Mouse (Mus musculus): ENCODE data around the gene Kctd17.

Kctd17 gene

DNA sequence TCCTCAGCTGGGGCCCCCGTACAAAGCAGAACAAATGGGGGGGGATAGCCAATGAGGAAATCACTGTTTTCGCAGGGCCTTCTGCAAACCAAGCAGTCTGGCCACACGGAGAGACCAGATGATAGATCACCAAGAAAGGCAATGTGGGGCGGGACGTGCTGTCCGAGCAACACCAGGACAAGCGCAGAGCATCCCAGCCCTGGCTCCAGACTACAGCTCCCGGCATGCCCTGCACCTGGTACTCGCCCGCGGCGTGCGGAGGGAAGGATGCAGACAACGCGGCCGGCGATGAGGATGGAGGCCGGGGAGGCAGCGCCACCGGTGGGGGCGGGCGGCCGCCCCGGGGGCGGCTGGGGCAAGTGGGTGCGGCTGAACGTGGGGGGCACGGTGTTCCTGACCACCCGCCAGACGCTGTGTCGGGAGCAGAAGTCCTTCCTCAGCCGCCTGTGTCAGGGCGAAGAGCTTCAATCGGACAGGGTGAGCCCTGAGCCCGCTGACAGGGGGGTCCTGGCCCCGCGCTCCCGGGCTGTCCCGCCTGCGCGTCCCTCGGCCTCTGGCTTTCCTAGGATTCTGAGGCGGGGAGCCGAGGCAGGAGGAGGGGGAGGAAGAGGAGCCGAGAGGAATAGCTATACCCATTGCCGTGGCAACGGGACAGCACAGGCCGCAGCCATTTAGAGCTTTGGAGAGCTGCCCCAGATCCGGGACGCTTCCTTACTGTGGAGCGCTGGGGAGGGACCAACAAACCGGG lies at the start of gene Kctd17:
Gene Kctd17, plus strand, starts transcription at position 174 of the 748 bp plus-strand sequence.
- peak; percentile 79 for DNase-seq (ENCODE audit: low spot score)

DNA sequence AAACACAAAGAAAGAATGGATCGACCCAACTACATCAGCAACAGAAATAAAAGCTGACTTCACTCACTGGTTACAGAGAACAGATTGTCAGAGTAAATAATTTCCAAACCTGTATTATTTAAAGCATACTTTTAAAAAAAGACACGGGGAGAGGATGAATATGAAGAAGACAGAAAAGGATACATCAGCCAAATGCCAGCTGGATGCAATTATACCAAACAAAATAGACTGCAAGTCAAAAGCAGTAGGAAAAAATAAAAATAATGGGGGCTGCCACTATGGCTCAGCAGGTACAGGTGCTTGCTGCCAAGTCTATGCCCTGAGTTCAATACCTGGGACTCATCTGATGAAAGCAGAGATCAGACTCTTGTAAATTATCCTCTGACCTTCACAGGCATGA lies 48.2 kb upstream of the Kctd17 start:
- no peak for DNase-seq (ENCODE audit: low spot score)

DNA sequence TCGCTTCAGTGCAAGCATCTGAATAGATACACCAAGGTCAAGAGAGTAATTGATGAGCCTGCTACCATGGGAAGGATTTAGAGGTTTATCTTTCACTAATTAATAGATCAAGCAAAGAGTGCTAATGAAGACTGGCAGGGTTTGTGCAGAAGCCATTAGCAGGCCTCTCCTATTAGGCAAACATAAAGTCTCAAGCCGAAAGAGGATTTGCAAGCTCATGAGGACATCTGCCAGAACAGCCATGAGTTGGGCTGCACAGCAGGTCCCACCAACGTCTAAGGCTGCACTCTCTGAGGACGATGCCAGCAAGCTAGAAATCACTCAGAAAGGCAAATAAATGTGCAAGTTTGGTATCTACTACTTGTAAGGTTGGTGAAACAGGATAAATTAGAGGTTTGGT lies 47.6 kb upstream of the Kctd17 start:
- no peak for DNase-seq (ENCODE audit: low spot score)

DNA sequence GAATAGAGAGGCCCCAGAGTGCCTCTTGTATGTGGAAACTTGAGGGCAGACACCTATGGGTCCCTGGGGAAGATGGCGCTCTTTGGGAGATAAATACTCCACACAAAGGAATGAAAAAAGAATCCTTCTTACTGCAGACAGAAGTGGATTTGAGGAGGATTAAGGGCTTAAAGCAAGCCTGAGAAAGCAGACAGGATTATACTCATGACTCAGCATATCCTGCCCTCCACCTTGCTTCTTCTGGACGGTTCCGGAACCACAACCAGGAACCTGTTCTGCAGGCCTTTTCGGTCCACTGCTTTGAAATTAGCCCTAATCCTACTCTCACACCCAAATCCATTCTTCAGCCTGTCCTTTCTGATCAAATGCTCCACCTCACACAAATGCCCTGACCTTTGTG lies 46.2 kb upstream of the Kctd17 start:
- no peak for DNase-seq (ENCODE audit: low spot score)

DNA sequence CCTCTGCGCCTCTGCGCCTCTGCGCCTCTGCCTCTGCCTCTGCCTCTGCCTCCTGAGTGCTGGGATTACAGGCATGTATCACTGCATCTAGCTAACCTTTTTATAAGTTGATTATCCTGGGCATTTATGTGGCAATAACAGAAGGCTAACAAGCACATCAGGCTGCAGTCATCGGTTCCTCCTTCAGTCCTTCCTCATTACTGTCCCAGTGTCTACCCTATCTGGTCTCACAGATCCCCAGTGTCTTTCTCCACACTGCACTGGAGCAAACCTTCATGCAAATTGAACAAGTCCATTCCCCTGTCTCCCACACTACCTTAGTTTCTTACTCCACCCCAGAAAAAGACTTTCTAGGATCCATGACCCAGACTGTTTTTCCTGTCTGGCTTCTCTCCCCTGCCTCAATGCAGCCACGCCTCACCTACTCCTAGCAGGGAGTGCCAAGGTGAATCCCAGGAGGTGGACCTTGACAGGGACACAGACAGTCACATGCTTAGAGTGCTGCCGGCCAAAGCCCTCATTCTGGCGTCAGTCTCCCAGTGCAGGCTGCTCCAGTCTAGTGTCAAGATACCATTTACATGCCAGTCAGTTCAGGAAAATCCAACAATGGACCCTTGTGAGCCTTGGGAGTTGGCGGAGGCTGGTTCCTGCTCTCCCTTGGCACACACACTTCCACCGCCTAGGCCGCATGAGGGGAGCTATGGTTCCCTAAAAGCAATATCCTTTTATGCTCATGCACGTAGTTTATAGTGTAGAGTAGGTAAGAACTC lies 44.7 kb upstream of the Kctd17 start:
- peak; percentile 45 for DNase-seq (ENCODE audit: low spot score)

DNA sequence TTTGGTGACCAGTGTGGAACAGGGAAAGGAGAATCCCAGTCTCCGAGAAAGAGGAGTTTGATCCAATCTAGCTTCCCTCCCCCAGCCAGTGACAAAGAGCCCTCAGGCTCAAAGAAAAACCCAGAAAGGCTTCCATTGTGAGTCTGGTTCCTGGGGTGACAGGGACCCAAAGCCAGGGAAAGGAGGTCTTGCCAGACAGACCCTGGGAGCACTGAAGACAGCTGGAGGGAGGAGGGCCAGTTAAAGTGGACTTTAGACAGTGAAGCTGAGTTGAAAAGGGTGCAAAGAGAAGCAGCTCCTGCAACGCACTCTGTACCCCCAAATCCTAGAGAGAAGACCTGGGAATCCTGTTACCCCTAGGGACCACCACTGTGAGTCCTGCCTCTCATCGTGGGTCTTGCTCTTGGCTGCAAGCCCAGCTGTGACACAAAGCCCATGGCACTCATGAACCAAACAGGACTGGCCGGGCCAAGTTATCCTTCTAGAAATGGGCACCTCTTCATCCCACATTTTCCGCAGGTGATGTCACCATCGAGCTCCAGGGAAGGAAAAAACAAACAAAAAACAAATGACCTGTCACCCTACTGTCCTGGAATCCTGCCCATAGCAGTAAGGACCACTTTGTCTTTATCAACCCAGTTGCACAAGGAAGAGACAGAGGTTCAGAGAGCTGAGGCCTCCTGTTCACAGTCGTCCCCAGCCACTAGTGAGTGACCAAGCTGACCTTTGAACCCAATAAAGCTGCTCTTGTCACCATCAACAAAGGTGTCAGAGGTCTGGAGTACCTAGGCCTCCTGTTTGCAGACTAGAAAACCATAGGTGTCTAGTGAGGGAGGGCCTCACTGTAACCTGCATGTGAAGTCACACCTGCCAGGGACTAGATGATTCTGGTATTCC lies 43.9 kb upstream of the Kctd17 start:
- no peak for DNase-seq (ENCODE audit: low spot score)

DNA sequence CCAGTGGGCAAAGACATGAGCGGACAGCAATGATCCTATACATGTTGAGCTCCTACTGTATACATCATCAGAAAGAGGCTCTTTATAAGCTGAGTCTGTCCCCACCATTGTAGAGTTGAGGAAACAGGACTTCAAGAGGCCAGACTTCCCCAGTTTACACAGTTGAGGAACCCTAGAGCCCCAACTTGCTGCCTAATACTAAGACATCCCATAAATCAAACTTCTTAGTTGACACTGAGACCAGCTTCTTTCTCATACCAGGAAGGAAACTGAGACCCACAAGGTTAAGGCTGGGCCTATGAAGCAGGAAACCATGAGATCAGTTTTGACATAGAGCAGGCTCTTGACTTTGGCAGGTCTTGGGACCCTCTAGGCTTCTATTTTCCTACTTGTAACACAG lies 42.8 kb upstream of the Kctd17 start:
- DNase-seq (ENCODE audit: low spot score) = no peak

DNA sequence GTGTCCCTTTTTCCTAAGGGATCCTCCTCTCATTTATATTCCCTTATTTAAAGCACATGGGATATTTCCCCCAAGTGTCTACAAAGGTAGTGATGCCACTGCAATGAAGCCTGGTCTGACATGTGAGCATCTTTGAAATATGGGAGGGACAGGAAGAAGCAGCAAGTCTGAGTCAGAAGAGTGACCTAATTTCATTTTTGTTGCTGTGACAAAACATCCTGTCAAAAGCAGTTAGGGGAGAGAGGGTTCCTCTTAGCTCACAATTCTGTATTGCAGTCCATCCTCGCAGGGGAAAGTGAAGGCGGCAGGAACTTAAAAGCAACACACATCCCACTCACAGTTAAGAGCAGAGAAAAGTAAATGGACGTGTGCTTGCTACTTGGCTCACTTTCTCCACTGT lies 37.5 kb upstream of the Kctd17 start:
- DNase-seq (ENCODE audit: low spot score) = no peak

DNA sequence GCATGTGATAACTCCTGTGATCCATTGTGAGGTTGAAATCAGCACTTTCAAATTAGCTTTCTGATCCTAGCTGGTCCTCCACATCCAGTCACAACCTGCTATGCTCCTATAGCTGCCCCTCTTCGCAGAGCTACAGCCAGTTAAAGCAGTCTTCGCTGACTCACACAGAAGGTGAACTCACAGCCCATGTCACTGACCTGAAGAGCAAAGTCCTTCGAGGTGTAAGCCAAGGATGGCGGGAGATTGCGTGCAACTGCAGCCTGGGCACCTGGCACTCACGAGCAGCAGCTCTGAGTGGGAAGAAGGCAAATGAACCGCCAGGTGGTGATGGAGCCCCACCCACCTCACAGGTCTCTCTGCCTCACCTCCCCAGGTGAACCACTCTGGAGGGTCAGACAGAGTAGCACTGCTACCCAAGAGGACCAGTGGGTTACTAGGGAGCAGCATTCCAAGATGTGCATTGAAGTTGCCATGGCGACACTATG lies 32.8 kb upstream of the Kctd17 start, which contains the start of gene Tex33:
Gene Tex33, minus strand, starts transcription at position 435 of the 485 bp plus-strand sequence.
- no peak for DNase-seq (ENCODE audit: low spot score)

DNA sequence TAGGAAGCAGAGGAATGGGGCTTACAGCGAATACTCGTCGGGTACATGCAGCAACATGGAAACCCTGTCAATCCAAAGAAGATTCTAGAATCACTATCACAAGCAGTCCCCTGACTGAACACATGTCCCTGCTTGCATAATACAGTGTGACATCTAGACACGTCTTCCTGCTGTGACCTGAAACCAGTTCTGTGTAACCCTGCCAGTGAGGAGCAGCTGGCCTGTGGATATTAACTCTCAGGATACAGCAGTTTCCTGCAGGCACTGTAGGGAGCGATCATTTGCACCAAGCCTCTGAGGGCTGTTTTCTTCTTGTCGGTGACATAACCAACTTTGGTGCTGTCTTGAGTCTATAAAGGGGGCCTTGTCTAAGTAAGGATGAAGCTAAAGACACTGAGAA lies 27.0 kb upstream of the Kctd17 start:
- DNase-seq (ENCODE audit: low spot score) = no peak

DNA sequence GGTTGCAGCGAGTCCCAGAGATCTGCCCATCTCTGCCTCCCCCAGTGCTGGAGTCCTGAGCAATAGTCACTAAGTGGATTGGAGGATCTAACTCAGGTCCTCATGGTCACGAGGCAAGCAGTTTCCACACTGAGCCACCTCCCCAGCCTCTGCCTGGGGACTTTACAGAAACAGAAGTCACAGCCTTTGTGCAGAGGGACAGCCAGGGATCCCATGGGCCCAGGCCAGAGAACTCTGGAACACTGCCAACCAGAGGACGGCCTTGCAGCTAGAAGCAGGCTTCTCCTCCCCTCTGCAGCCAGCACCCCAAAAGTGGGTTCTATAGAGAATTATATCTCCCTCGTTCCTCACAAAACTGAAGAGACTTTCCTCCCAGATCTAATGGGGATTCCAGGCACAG lies 26.4 kb upstream of the Kctd17 start:
- DNase-seq (ENCODE audit: low spot score) = peak; percentile 68

DNA sequence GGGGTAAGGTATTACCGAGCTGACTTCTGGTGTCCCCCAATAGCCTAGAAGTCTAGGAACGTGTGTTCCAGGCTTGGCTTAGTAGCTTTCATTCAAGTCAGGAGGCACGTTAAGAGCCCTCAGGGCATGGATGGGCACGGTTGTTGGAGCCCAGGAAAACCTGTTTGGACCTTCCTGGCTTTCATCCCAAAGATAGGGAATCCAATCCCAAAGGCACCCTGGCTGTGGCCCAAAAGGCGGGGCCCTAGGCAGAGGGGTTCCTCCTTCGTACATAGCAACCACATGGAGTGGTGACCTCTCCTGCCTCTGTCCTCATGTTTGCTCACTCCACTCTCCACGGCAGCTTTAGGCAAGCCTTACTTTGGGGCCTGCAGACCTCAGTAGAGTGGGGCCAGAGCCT lies 25.9 kb upstream of the Kctd17 start:
- peak; percentile 67 for DNase-seq (ENCODE audit: low spot score)

DNA sequence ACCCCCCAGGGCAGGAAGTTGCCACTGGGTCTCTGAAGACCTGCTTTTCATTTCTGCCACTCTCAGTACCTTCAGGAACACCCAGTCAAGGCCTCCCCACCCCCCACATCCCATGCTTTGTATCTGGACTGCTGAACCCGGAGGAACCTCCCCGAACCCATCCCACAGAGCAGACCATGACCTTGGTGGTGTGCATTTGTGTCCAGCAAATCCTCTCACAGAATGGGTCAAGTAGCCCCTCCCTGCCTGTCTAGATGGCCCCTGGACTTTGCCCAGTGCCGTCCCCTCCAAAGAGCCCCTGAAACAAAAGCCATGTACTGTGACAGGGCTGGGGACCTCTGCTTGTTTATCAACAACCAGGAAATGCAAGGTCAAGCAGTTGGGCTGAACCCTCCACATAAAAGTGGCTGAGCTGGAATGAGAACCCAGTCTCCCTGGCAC lies 25.0 kb upstream of the Kctd17 start:
- DNase-seq (ENCODE audit: low spot score) = peak; percentile 81

DNA sequence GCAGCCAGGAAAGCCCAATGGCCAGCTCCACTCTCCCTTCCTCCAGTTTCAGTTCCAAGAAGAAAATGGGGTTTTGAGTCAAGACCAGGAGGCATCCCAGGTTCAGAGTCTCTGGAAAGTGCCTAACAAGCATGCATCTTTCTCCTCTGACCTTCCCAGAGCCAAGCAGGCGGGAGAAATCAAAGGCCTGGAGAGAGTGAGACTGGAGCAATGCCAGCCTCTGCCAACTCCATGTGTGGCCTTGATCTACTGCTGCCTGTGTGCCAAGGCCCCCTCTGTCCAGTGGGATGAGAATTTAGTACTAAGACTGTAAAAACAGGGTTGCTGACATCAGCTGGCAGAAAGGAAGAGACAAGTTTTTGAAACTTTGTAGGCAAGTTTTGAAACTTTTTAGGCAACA lies 24.5 kb upstream of the Kctd17 start:
- DNase-seq (ENCODE audit: low spot score) = peak; percentile 82

DNA sequence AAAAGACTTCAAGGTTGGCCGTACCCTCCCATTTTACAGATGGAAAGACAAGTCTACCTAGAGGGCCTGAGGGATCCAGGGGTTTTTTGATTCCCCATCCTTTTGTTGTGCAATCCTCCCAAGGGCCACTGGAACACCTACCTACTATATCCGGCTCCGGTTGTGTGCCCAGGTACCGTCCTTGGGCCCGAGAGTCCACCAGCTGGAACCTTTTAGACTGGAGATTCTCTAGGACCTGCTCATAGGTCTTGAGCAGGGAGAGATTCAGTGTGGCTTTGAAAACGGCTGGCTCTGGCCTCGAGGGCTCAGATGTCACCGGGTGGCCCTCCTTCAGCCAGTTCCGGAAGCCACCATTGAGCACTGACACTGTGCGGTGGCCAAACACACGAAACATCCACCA lies 23.3 kb upstream of the Kctd17 start:
- no peak for DNase-seq (ENCODE audit: low spot score)

DNA sequence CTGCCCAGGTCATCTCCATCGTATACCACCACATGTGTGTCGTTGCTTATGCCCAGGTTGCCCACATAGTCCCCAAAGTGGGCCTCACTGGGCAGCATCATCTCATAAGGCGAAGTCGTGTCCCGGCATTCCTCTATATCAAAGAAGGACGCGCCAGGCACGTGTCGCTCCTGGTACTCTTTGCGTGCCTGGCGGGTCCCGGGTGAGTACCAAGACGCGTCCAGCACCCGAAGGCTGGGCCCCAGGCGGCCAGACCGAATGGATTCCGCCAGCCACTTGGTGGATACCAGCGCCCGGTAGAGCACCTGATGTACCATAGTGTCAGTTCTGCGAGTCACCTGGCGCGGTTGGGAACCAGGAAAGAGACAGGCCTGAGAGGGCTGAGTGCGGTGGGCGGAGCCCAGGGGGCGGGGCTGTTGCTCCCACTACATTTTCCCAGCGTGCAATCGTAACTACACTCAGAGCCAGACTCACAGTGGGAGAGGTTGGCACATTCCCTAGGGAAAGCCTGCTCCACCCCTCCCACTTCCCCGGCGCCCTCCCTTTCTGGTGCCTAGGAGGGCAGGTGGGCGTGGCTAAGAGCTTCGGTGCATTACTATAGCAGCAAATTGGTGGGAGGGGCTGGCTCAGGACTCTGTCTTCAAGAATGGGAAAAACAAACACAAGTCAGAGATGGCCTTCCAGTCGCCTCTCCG lies 22.7 kb upstream of the Kctd17 start, which contains the start of gene Tst:
Gene Tst, minus strand, starts transcription at position 391 of the 695 bp plus-strand sequence.
- DNase-seq (ENCODE audit: low spot score) = peak; percentile 91

DNA sequence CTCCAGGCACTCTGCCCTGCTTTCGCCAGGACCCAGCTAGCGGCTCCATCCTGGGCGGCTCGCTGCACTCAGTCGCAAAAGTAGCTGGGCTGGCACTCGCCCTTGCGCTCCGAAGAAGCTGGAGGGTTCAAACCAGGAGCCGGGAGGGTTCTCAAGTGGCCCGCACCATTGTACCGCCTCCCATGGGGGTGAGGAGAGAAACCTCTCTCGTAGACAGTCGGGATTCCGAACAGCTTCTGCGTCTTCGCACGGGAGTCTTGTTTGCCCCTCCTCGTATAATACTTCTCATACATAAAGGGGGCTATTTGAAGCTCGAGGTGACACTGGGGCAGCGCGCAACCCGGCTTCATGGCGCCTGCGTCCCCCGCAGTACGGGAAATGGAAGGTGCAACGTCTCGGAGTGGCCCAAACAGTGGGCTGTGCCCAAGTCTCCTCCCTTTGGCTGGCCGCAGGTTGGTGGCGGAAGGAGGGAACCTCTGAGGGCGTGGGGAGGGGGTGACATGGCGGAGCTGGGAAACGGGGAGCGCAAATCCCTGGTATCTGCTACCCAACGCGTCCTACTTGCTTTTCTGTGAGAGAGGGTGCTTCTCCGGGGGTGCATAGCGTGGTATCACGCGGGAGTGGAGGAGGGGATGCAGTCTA lies 21.9 kb upstream of the Kctd17 start, which contains the start of gene Mpst:
Gene Mpst, plus strand, starts transcription at position 124 of the 642 bp plus-strand sequence.
- peak; percentile 82 for DNase-seq (ENCODE audit: low spot score)

DNA sequence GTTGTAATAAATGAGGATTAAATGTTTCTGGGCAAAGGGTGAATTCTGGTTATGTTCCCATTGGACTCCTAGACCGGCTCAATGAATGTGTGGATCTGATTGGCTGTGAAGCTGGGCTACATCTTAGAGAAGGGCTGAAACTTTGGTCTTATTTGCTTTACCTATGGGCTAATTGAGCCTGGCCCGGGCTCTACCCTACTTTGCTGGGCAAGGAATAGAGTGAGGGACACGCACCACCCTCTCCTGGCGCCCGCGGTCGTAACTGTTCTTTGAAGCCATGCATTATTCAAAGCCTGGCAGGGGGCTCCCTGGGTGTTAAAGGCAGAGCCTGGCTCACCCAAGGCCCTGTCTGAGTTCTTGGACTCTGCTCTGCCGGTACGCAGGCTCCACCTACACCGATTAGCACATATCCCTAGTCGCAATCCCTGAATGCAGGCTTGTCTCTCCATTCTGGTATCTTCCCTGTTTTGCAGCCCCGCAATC lies 18.8 kb upstream of the Kctd17 start:
- no peak for DNase-seq (ENCODE audit: low spot score)

DNA sequence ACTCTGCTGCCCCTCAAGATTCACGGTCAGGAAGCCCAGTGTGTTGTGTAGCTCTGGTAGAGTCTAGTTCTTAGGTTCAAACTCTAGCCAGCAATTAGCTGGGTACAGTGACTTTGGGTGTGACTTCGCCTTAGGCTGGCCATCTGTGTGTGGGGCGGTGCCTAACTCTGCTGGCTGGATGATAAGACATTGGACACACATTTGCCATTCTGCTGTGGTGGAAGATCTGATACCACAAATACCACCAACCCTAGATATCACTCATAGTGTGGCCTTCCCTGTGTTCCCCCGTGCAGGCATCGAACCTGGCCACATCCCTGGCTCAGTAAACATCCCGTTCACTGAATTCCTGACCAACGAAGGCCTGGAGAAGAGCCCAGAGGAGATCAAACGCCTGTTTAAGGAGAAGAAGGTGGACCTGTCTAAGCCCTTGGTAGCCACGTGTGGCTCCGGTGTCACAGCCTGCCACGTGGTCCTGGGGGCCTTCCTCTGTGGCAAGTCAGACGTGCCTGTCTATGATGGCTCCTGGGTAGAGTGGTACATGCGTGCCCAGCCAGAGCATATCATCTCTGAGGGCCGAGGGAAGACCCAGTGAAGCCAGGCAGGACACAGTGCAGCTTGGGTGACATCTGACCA lies 15.2 kb upstream of the Kctd17 start:
- no peak for DNase-seq (ENCODE audit: low spot score)

DNA sequence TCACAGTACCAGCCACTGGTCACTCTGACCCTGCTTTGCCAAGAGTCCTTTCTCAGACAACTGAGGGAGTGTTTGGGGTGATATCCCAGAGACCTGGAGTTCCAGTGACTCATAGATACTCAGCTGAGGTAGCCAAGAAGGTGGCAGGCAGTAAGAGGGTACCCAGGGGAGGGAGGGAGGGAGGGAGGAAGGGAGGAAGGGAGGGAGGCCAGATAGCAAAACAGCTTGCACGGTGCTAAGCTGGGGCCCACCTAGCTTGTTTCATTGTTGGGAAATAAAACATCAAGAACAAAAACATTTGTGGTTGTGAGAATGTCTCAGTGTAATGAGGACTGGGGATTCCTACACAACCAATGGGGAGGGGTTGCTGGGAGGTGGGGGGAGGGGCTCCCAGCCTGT lies 14.6 kb upstream of the Kctd17 start:
- DNase-seq (ENCODE audit: low spot score) = no peak
